Mouse (Mus musculus) megakaryocyte-erythroid progenitor cell, adult 5 weeks (primary cell): ENCODE measurements around the gene Lrrc38. TPM values are rescaled to one million over a fixed set of nuclear protein-coding genes. Genes with fewer than 3 reads are reported as not detected.

Source experiments
- polyA plus RNA-seq: library from polyadenylated mRNA; stranded (reverse); fragments of >175 nt; gene quantifications from 2 replicates; pipeline ENCODE4 v1.2.3, GENCODE M21; 2012

Lrrc38 gene
- polyA plus RNA-seq: not detected in 2 replicates

DNA sequence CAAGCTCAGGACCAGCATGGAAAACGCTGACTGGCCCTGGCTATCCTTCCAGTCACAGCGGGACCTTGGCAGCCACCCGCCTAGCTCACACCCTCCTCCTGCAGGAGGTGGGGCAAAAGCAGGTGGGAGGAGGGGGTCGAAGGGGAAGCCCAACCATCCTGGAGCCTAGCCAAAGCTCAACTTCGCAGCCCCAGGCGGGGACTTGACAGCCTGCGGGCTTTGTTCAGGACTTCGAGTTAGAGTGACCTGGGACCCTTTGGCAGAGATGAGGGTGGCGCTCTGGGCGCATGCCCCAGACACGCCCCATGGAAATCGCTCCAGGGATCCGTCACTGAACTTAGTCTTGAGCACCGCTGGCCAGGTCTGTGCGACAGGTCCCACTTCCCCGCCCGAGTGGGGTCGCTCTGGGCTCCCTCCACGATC lies at the start of gene Lrrc38:
Gene Lrrc38, plus strand, starts transcription at position 274 of the 423 bp plus-strand sequence.

DNA sequence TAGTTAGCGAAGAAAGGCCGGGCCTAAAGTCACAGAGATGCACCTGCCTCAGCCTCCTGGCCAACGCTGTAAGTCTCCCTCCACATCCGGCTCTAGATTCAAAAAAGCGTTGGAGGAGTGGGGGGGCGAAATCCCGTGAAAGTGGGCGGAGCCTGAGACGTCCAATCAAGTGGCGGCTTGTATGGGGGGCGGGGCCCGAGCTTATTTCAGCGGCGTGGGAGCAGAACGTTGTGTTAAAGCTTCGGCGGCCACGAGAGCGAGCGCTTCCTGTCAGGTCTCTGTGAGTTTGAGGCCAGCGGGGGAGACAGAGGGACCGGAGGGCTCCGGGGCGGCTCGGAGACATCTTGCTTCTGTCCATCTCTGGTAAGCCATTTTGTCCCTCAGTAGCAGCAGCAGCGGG lies 44.6 kb downstream of the Lrrc38 start, which contains the start of gene Pramel1:
Gene Pramel1, plus strand, starts transcription at position 248 of the 400 bp plus-strand sequence.

GRCm38 (mm10) chr4:143412219-143413092 lies 62.9 kb downstream of the Lrrc38 start, which contains the start of gene Pramef8:
Pramef8 (plus strand) TSS chr4:143412426.

Other genes starting within 250 kb of the Lrrc38 start
- 9.2 and 10.3 TPM in 2 replicates for gene Prdm2, start 136.8 kb upstream of the Lrrc38 start, polyA plus RNA-seq
- not detected in 2 replicates for gene Pdpn, start 50.2 kb upstream of the Lrrc38 start, polyA plus RNA-seq
- not detected in 2 replicates for gene Pramel1, start 44.7 kb downstream of the Lrrc38 start, polyA plus RNA-seq
- 0.49 and 0.52 TPM in 2 replicates for gene Pramef8, start 62.7 kb downstream of the Lrrc38 start, polyA plus RNA-seq
- gene Oog4, start 100.6 kb downstream of the Lrrc38 start, polyA plus RNA-seq: not detected in 2 replicates
- gene Gm13043, start 161.6 kb downstream of the Lrrc38 start, polyA plus RNA-seq: not detected in 2 replicates
- gene Gm13040, start 186.2 kb downstream of the Lrrc38 start, polyA plus RNA-seq: not detected in 2 replicates
- gene BC080695, start 201.9 kb downstream of the Lrrc38 start, polyA plus RNA-seq: not detected in 2 replicates
- not detected in 2 replicates for gene Gm13057, start 202.0 kb downstream of the Lrrc38 start, polyA plus RNA-seq